Mouse (Mus musculus): Measurements from ENCODE around the gene Synrg.

Synrg gene

GRCm38 (mm10) chr11:83991701-83992100, 27.5 kb downstream of the Synrg start:
- DNase-seq (ENCODE audit: low spot score): no peak

DNA sequence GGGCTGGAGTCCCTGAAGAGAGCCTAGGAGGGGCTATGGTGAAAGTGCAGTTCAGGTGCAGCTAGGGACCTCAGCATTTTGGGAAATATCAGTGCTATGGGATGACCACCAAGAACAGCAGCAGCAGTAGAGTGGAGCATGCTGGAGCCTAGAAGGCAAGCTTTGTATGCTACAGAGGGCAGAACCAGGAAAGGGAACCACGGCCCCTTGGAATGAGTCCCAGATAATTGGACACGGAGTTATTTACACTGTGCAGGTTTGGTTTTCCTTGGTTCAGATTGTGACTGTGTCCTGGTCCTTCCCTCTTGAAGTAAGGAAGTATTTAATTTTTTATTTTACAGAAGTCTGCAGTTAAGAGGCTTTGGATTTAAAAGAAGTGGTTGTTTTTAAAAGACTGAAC, 29.2 kb downstream of the Synrg start:
- DNase-seq (ENCODE audit: low spot score): no peak

GRCm38 (mm10) chr11:83994481-83994880, 30.3 kb downstream of the Synrg start:
- no peak for DNase-seq (ENCODE audit: low spot score)

- no peak for DNase-seq (ENCODE audit: low spot score)
Observed at GRCm38 (mm10) chr11:83995535-83995950, 31.3 kb downstream of the Synrg start.

DNA sequence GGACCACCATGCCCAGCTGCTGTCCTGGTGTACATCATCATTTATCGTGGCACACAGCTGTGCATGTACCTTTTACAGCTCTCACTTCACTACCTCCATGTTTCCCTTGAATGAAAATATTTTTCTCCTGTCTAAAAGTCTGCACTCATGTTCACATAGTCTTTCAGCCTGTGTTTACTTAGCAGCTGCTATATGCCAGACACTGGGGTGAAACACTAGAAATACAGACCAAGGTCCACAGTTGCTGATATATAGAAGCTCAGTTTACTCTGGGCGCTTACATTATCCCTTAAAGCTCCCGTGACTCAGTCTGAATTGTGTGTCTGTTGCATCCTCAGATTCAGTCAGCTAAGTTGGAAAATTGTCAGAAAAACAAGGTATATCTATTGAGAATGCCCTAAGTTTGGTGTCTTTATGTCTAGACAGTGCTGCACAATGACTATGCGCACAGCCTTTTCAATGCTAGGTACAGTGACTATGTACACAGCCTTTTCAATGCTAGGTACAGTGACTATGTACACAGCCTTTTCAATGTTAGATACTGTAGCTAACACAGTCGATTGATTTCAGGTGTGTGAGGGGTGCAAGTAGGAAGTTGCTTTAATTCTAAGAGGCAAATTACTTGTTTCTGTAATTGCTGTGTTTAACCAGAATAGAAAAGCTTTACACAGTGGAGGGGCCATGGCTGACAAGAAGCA, 33.1 kb downstream of the Synrg start:
- no peak for DNase-seq (ENCODE audit: low spot score)

GRCm38 (mm10) chr11:83998993-83999392, 34.8 kb downstream of the Synrg start:
- no peak for DNase-seq (ENCODE audit: low spot score)

DNA sequence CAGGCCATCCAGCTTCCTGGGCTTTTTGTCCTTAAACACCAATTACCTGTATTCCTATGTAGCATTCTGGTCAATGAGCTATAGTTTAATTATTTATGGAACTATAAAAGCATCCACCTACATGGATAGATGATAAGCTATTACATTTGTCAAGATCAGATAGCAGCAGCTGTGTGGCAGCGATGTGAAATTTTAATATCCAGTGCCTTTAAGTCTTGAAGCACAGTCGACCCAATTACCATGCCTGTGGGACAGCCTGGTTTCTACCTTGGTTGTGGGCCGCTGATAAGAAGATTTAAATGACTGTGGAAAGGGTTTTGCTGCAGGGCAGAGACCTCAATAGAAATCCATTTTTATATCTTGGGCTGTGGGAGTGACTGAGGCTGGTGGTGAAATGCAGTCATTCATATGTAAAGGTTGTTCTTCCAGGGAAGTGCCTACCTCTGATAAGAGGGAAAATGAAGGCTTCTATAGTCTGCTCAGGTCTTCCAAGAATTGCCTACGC, 35.2 kb downstream of the Synrg start:
- no peak for DNase-seq (ENCODE audit: low spot score)

GRCm38 (mm10) chr11:84001257-84001656, 37.0 kb downstream of the Synrg start:
- no peak for DNase-seq (ENCODE audit: low spot score)

GRCm38 (mm10) chr11:84003986-84004385, 39.8 kb downstream of the Synrg start:
- no peak for DNase-seq (ENCODE audit: low spot score)

GRCm38 (mm10) chr11:84009001-84009400, 44.8 kb downstream of the Synrg start:
- no peak for DNase-seq (ENCODE audit: low spot score)

DNA sequence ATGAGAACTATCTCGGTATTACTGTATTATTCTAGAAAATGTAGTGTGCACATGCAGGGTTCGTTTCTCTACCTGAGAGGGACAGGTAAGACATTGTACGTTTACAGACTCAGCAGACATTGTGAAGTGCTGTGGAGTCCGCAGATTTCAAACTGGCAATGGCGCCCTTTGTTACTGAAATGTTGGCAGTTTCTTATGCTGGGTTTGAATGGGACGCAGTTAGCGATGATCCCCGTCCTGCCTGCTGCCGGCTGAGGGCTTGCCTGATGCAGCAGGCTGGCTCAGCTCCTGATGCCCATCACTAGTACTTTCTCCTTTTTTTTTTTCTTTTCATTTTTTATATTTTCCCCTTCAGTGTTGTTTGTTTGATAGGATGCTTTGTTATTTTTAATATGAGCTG, 46.2 kb downstream of the Synrg start:
- DNase-seq (ENCODE audit: low spot score): no peak

DNA sequence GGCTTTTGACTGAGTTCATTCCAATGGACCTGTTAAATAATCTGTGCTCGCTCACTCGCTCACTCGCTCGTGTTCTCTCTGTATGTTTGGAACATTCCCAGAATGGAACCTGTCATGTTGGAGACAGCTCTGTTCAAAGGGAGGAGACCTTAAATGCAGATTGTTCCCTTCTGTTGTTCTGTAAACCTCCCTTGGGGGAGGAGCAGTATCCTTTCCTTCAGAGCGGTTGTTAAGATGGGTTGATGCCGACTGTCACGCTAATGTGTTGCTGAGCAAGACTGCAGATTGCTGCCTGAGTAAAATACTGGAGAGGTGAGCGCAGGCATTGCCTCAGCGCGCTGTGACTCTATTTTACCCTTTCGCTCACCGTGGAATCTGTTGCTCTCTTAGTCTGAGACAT, 46.8 kb downstream of the Synrg start:
- DNase-seq (ENCODE audit: low spot score): no peak

DNA sequence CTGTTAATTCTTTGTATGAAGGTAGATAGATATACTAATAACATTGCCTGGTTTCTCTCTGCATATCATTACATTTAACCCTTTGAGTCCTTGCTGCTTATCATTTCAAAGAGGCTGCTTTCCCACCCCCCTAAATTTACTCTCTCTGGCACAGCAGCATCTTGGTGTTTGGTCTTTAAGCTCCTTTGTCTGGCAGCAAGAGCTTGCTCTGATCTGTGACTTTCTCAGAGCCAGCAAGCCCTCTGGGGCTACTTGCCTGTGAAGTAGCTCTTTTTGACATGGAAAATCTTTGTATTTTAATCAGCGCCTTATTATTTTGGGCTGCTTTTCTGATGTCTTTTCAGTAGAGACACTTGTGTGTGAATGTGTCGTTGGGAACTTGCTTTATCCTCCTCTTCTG, 47.3 kb downstream of the Synrg start:
- DNase-seq (ENCODE audit: low spot score): no peak

DNA sequence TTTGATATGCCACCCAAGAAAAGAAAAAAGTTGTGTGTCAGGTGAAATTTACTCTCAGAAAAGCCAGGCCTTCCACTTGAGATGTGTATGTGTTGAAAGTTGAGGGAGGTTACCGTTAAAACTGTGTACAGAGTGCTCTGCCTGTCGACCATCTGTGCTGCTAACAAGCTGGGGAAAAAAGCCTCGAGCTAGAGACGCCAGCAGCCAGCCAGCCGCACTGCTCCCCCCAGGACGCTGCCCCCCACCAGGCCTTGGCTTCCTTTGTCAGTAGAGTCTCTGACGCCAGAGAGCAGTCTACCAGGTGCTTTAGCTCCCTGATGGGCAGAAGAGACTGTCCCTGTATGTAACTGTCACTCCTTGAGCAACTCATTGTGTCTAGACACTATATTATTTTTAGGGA, 48.9 kb downstream of the Synrg start:
- no peak for DNase-seq (ENCODE audit: low spot score)

DNA sequence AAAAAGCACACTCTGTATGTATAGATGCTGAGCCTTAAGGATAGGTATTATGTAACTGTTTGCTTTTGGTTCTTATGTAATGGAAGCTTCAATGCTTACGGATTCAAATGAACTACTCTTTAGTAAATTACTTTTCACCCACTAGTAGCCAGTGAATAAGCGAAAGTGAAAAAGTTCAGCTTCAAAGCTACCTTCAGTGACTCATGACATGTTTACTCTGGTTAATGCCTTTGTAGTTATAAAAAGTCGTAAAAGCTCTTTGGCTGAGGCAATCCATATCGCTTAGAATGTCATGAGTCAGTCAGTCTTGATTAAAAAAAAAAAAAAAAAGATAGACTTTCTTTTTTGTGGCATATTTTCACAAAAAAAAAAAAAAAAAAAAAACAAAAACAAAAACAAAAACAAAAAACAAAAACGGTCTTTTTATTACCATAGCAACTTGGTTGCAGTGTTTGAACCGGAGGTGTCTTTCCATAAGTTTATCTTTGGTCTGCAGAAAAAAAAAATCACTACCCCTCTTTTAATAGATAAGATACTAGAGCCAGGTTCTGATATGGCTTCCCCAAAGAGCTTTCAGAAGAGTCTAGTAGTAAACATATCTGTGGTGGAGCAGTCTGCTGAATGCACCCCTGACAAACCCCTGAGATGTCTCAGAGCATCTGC, 52.0 kb downstream of the Synrg start:
- DNase-seq (ENCODE audit: low spot score): no peak

GRCm38 (mm10) chr11:84016810-84017508, 52.7 kb downstream of the Synrg start:
- no peak for DNase-seq (ENCODE audit: low spot score)

- DNase-seq (ENCODE audit: low spot score): no peak
Observed at GRCm38 (mm10) chr11:84027231-84027630, 63.0 kb downstream of the Synrg start.

DNA sequence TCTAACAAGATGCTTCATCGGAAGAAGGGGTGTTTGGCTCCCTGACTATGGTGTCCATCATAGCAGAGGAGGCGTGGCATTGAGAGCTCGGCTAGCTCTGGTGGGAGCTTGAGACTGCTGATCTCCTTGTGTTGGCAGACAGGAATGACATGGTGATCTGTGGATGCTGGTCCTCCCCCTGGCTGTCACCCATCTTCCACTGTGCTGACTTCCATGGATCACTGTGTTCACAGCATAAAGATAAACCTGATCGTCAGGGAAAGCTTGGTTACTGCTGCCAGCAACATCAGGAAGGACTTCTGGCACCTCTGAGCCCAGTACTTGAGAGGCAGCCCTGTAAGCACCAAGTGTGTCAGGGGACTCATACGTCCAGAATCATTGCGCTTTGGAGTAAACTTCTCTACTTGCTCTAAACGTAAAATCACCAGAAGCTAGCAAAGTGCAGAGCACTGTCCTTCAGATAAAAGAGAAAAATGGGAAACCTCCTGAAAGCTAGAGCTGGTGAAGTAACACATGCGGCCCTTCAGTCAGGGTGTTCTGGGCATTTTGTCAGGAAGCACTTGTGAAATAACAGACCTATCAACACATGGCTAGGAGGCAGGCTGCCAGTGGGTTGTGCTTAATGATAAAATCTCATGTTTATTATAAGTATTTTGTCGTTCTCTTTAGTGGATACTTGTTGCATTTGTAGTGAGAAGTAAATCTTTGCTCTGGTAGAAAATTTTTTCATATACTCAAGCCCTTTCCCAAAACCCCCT, 64.2 kb downstream of the Synrg start:
- DNase-seq (ENCODE audit: low spot score): no peak

DNA sequence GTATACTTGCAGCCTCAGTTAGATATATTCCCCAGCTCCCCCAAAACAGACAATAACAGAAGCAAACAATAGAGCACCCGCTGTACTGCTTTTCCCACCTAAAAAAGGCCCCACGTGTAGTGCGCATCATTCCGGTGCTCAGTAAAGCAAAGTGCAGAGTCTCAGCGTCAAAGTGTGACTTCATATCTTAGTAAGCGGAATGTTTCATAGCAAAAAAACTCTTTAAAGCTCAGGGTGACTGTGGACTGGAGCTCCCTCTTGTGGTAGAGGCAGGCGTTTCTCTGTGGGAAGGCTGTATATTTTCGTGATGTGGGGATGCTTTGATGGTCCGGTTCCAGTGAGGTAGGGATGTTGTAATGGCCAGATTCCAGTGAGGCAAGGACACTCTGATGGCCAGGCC, 67.7 kb downstream of the Synrg start:
- DNase-seq (ENCODE audit: low spot score): peak; percentile 36

DNA sequence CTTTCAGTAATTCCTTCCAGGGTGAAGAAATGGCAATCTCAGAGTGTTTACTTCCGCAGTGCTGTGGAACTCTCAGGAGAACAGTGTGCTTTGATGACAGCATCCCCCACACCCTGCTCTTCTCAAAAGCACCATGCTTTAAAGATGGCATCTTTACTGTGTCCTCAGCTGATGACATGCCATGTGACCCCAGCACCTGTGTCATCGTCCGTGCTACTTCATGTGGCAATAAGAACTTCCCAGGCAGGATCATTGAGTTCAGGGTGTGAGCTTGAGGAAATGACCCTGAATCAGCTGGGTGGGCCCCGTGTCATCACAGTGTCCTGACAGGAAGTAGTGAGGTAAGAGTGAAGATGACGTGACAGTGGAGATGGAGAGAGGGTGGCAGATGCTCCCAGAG, 68.3 kb downstream of the Synrg start:
- no peak for DNase-seq (ENCODE audit: low spot score)

- DNase-seq (ENCODE audit: low spot score): no peak
Observed at GRCm38 (mm10) chr11:84033671-84034070, 69.4 kb downstream of the Synrg start.

GRCm38 (mm10) chr11:84040621-84041020, 76.4 kb downstream of the Synrg start:
- no peak for DNase-seq (ENCODE audit: low spot score)
